Mouse (Mus musculus): ENCODE measurements at regions not wholly inside any gene's neighbourhood (a gene's known extent, or its start where the extent isn't known, plus 50 kb on each side); places are given as distances from the start of the nearest gene placed in this dataset.

- TF ChIP-seq CTCF (IDR thresholded peaks at IDR 0.05; ENCODE audit: insufficient read depth, low read length), result no peak
- no peak for TF ChIP-seq POLR2A (IDR thresholded peaks at IDR 0.05; ENCODE audit: borderline replicate concordance, extremely low read depth, low read depth, low read length)
Measured at GRCm38 (mm10) chr15:59904741-59905140, 111.7 kb downstream of the 4933412E24Rik start.

Measured in lung, adult 2 months (tissue).